Mouse (Mus musculus) myocyte (in vitro differentiated cells): ENCODE measurements around the gene Icam2.

Experiments
- CEBPB ChIP-seq: IDR thresholded peaks from 2 replicates; pipeline ENCODE4 v1.6.1; 2011; ENCODE audit warnings: mild to moderate bottlenecking, moderate library complexity; ENCODE audit not compliant: poor library complexity, insufficient read depth, severe bottlenecking
- E2F4 ChIP-seq: IDR thresholded peaks from one replicate; pipeline ENCODE4 v1.6.1; 2011; ENCODE audit warnings: mild to moderate bottlenecking, control low read depth, moderate library complexity; ENCODE audit not compliant: insufficient read depth
- MAX ChIP-seq: IDR thresholded peaks from one replicate; pipeline ENCODE4 v1.6.1; 2011; ENCODE audit warnings: low read depth, mild to moderate bottlenecking, control low read depth
- MYOD1 ChIP-seq, 3 experiments: IDR thresholded peaks; one replicate each; pipeline ENCODE4 v1.6.1; 2011; ENCODE audit warnings: control low read depth in 2 of 3, low read depth in 2 of 3, mild to moderate bottlenecking in 2 of 3, moderate library complexity in 1 of 3; ENCODE audit not compliant: insufficient read length in 2 of 3, control insufficient read depth in 1 of 3
- MYOG ChIP-seq, 3 experiments: IDR thresholded peaks; one replicate each; pipeline ENCODE4 v1.6.1; 2011; ENCODE audit warnings: control low read depth in 2 of 3, low read depth in 2 of 3, mild to moderate bottlenecking in 2 of 3; ENCODE audit not compliant: insufficient read length in 2 of 3, control insufficient read depth in 1 of 3, insufficient read depth in 1 of 3
- POLR2A ChIP-seq: IDR thresholded peaks from one replicate; pipeline ENCODE4 v1.6.1; 2011; ENCODE audit warnings: low read depth, mild to moderate bottlenecking, control low read depth, moderate library complexity; ENCODE audit not compliant: insufficient read length
- POLR2AphosphoS2 ChIP-seq: IDR thresholded peaks from one replicate; pipeline ENCODE4 v1.6.1; 2011; ENCODE audit warnings: low read depth, control low read depth; ENCODE audit not compliant: insufficient read length
- TCF12 ChIP-seq: IDR thresholded peaks from one replicate; pipeline ENCODE4 v1.6.1; 2011; ENCODE audit warnings: mild to moderate bottlenecking, control low read depth; ENCODE audit not compliant: poor library complexity, insufficient read depth, severe bottlenecking
- USF1 ChIP-seq: IDR thresholded peaks from one replicate; pipeline ENCODE4 v1.6.1; 2011; ENCODE audit warnings: low read depth, mild to moderate bottlenecking, control low read depth, moderate library complexity

DNA sequence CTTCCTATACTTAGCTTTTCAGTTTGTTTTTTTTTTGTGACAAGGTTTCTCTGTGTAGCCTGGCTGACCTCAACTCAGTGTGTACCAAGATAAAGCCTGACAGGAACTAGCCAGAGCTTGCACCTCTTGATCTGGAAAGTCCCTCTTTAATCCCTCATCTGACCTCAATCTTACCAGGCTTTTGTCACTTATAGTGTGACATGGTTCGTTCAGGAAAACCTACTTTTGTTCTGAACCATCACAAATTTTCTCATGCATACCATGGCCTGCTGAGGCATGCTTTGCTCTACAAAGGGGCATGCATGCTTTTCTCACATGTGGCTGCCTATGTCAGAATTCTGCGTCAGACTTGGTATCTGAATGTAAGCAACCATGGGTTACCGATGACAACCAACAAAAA, 28.5 kb upstream of the Icam2 start:
- TF ChIP-seq POLR2A (no peak), MAX (no peak), TCF12 (no peak), E2F4 (no peak), POLR2AphosphoS2 (no peak), USF1 (no peak), CEBPB (no peak), MYOG (IDR thresholded peaks at IDR 0.05; ENCODE audit: control insufficient read depth in 1 of 3, insufficient read depth in 1 of 3, insufficient read length in 2 of 3, low read depth in 2 of 3) (no peak), MYOD1 (IDR thresholded peaks at IDR 0.05; ENCODE audit: control insufficient read depth in 1 of 3, insufficient read length in 2 of 3, low read depth in 2 of 3) (no peak)
